Mouse (Mus musculus): ENCODE data around the gene Trmt11.

GRCm38 (mm10) chr10:30502718-30503117 is 97.8 kb downstream of the Trmt11 start:
- TF ChIP-seq MAFK (IDR thresholded peaks at IDR 0.05; ENCODE audit: insufficient read depth, low read depth, low read length) = no peak
- no peak for TF ChIP-seq HCFC1 (IDR thresholded peaks at IDR 0.05; ENCODE audit: borderline replicate concordance, insufficient read depth, low read length)
- no peak for TF ChIP-seq ZNF384 (IDR thresholded peaks at IDR 0.05; ENCODE audit: low read depth, low read length)
- no peak for TF ChIP-seq ZC3H11A (IDR thresholded peaks at IDR 0.05; ENCODE audit: borderline replicate concordance, low read depth, low read length)
- TF ChIP-seq CHD2 (IDR thresholded peaks at IDR 0.05; ENCODE audit: low read depth, low read length) = no peak

All from ES-E14 (cell line).